Mouse (Mus musculus): ENCODE data around the gene Sirt7.

DNA sequence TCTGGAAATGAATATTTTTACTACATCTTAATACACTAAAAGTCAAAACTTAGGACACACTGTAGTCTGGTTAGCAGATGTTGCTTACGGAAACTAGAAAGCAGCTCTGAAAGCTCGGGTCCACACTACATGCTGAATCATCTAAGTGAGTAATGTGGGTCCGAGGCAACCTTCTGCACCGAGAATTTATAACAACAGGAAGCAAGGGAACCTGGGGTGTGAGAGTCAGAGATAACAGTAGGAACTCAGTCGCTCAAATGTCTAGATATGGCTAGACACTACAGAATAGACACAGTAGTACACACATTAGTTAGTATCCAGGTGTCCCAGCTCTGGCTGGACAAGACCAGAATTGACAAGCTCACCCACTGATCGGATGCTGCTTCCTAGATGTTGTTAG, 36.5 kb downstream of the Sirt7 start:
- no peak for TF ChIP-seq CTCF (IDR thresholded peaks at IDR 0.05; ENCODE audit: low read depth, low read length)
- TF ChIP-seq POLR2AphosphoS5 (IDR thresholded peaks at IDR 0.05; ENCODE audit: insufficient replicate concordance, low read depth, low read length), result no peak
- no peak for TF ChIP-seq GATA1 (IDR thresholded peaks at IDR 0.05; ENCODE audit: borderline replicate concordance, low read length)
- TF ChIP-seq TAL1 (conservative IDR thresholded peaks at IDR 0.05; ENCODE audit: low read depth, low read length), result no peak
